Mouse (Mus musculus) liver, embryonic 14.5 days (tissue): ENCODE measurements around the gene Nwd1.

Source experiments
- CTCF ChIP-seq: IDR thresholded peaks from 2 replicates; pipeline ENCODE4 v1.5.1; 2016; ENCODE audit warnings: antibody characterized with exemption, low read depth, control low read depth
- EP300 ChIP-seq: IDR thresholded peaks from 2 replicates; pipeline ENCODE4 v1.6.1; 2016; ENCODE audit warnings: antibody characterized with exemption, low read depth

- TF ChIP-seq CTCF (no peak), EP300 (no peak)
Observed at GRCm38 (mm10) chr8:72646060-72646767, at the start of gene Nwd1.
